Mouse (Mus musculus): ENCODE measurements around the gene Rassf5.

Rassf5 gene

GRCm38 (mm10) chr1:131134942-131135522 is 110.0 kb downstream of the Rassf5 start:
- peak; percentile 32 to 33 for DNase-seq

GRCm38 (mm10) chr1:131134231-131134630 is 110.8 kb downstream of the Rassf5 start:
- DNase-seq, result no peak
